ENCODE assay signal across 15 mouse cellular contexts in the genomic region with DNA sequence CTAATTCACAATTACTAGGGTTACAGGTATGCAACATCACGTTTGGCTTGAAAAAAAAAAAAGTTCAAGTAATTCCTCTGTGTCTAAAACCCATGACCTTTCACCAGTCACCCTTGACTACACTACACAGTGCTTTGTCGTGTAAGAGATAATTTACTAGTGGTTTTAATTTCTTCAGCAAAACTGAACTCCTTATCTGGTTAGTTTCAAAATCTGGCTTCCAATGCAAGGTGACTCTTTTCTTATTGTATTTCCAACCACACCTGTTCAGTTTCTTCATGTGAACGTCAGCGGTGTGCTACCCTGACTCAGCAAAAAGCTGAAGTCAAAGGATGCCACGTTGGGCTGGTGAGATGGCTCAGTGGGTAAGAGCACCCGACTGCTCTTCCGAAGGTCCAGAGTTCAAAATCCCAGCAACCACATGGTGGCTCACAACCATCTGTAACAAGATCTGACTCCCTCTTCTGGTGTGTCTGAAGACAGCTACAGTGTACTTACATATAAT. TPM values are rescaled to one million over a fixed set of nuclear protein-coding genes. Genes with fewer than 3 reads are reported as not detected.
A peak's percentile ranks its signal among the peaks of the same experiment; 100 is the strongest.
DNase-seq lines count a peak whose midpoint lies in the region; ATAC-seq and TF ChIP-seq lines count a peak whose summit lies in the region.
"Not testable (repeated sequence)": the region's sequence is repeated elsewhere in the genome, so short reads cannot be mapped to it uniquely, and the experiment has no call there.
"Had no signal": no experiment of that assay in that cellular context is flagged by ENCODE, and none has a peak within 500 bp of the region (broad histone marks: within the 10 kb centered on the region; RNA-seq: fewer than 3 reads in every experiment).

No protein-coding gene starts in this region.

- 79% methylated on average over 7 of the region's 7 CpGs for WGBS in heart, embryonic 12.5 days
- 27% methylated on average over 7 of the region's 7 CpGs for WGBS in kidney, adult 2 months
- 45% methylated on average over 7 of the region's 7 CpGs for WGBS in kidney, postnatal 0 days

- not testable (repeated sequence) for H3K9me3 ChIP-seq in CH12.LX (replicated peaks; ENCODE audit: low read length); ES-E14 (ENCODE audit: control insufficient read depth, insufficient read depth, low read depth, low read length); heart, embryonic 12.5 days (replicated peaks); kidney, postnatal 0 days (replicated peaks; ENCODE audit: low read length)

- not testable (repeated sequence) for TF ChIP-seq POLR2A in CH12.LX (IDR thresholded peaks at IDR 0.05; ENCODE audit: low read depth, low read length); kidney, adult 2 months (IDR thresholded peaks at IDR 0.05; ENCODE audit: low read depth, low read length)

- not testable (repeated sequence) for ATAC-seq in heart, embryonic 12.5 days (ENCODE audit: insufficient number of reproducible peaks, low FRiP score)
- 0 out of 2 replicates have a peak, but pooled peaks have one; percentile 23 for ATAC-seq in kidney, postnatal 0 days (replicated peaks; ENCODE audit: low FRiP score, low read depth)

- not testable (repeated sequence) for TF ChIP-seq EP300 in CH12.LX (IDR thresholded peaks at IDR 0.05; ENCODE audit: low read length)

- dilution Hi-C loops in CH12.LX (cut with MboI; ENCODE audit: extremely low pct_ligation_motif_present, extremely low pct_unique_long_range_greater_than_20kb, low sequenced_read_pairs), result not testable (repeated sequence)

- not testable (repeated sequence) for H3K9ac ChIP-seq in CH12.LX (ENCODE audit: insufficient read depth, low read depth); ES-E14 (ENCODE audit: insufficient read depth, low read depth, low read length, poor library complexity, severe bottlenecking); kidney, postnatal 0 days (ENCODE audit: low read depth, low read length)
- H3K9ac ChIP-seq in heart, embryonic 12.5 days, result peak overlapping the region; percentile 17; the same call in 1 of the 2 replicates

- H3K36me3 ChIP-seq in CH12.LX (replicated peaks in 1 of 2; ENCODE audit: control insufficient read depth in 1 of 2, insufficient read depth in 1 of 2, low read length in 1 of 2) (peaks cover 27 to 38% of the 10 kb centered on the region in 2 experiments), ES-E14 (ENCODE audit: control insufficient read depth, insufficient read depth, low read length, poor library complexity, severe bottlenecking) (peaks cover 26% of the 10 kb centered on the region)
- peaks cover 32% of the 10 kb centered on the region for H3K36me3 ChIP-seq in heart, embryonic 12.5 days
- not testable (repeated sequence) for H3K36me3 ChIP-seq in kidney, adult 2 months (ENCODE audit: control insufficient read depth, insufficient read depth, low read length)
- peaks cover 10% of the 10 kb centered on the region; the same call in 1 of the 2 replicates for H3K36me3 ChIP-seq in kidney, postnatal 0 days (ENCODE audit: insufficient read depth, low read length)

- peaks cover 0 to 19% of the 10 kb centered on the region in 2 experiments; a peak in 1 of 4 replicates for H3K4me1 ChIP-seq in CH12.LX (ENCODE audit: control insufficient read depth in 1 of 2, insufficient read depth in 2 of 2)
- not testable (repeated sequence) for H3K4me1 ChIP-seq in ES-E14 (ENCODE audit: control insufficient read depth in 2 of 2, insufficient read depth in 2 of 2, low read length in 2 of 2, poor library complexity in 1 of 2); kidney, postnatal 0 days (replicated peaks; ENCODE audit: insufficient read depth, low read length)
- peaks cover 20% of the 10 kb centered on the region for H3K4me1 ChIP-seq in heart, embryonic 12.5 days (replicated peaks)
- H3K4me1 ChIP-seq in kidney, adult 2 months (ENCODE audit: control insufficient read depth, insufficient read depth, low read length), result peaks cover 23% of the 10 kb centered on the region

- not testable (repeated sequence) for TF ChIP-seq RAD21 in CH12.LX (IDR thresholded peaks at IDR 0.05; ENCODE audit: low read depth, low read length)

- H3K27me3 ChIP-seq in CH12.LX (replicated peaks); heart, embryonic 12.5 days (replicated peaks); kidney, adult 2 months (replicated peaks; ENCODE audit: control insufficient read depth, insufficient read depth, low read length); kidney, postnatal 0 days (ENCODE audit: insufficient read depth, low read length): not testable (repeated sequence)

- TF ChIP-seq CTCF in CH12.LX (conservative IDR thresholded peaks at IDR 0.05 in 1 of 2, IDR thresholded peaks at IDR 0.05 in 1 of 2; ENCODE audit: low read depth in 2 of 2, low read length in 2 of 2); kidney, adult 2 months (conservative IDR thresholded peaks at IDR 0.05; ENCODE audit: insufficient read depth, insufficient read length, low read depth, low read length); kidney, postnatal 0 days (IDR thresholded peaks at IDR 0.05; ENCODE audit: low read depth): not testable (repeated sequence)

- not testable (repeated sequence) for H3K27ac ChIP-seq in CH12.LX (ENCODE audit: insufficient read depth, low read depth); ES-E14 (ENCODE audit: insufficient read depth, low read depth, low read length, poor library complexity, severe bottlenecking); heart, embryonic 12.5 days (ENCODE audit: poor library complexity, severe bottlenecking); kidney, postnatal 0 days
- peak overlapping the region; percentile 48; the same call in 1 of the 2 replicates for H3K27ac ChIP-seq in kidney, adult 2 months (ENCODE audit: insufficient read depth, low read depth, low read length)

- H3K4me3 ChIP-seq in CH12.LX (replicated peaks in 1 of 3; ENCODE audit: low read depth in 2 of 3, low read length in 2 of 3, poor library complexity in 1 of 3); ES-E14 (ENCODE audit: insufficient read depth in 1 of 2, low read depth in 1 of 2, low read length in 2 of 2, poor library complexity in 1 of 2, severe bottlenecking in 1 of 2); heart, embryonic 12.5 days; kidney, adult 2 months (ENCODE audit: insufficient read depth, low read depth, low read length); kidney, postnatal 0 days (replicated peaks; ENCODE audit: low read depth, low read length): not testable (repeated sequence)

- not testable (repeated sequence) for H3K4me2 ChIP-seq in CH12.LX (ENCODE audit: insufficient read depth, low read depth, poor library complexity, severe bottlenecking); heart, embryonic 12.5 days; kidney, postnatal 0 days (ENCODE audit: low read length)

- in situ Hi-C loops in CH12.LX (cut with MboI; ENCODE audit: low pct_ligation_motif_present, low pct_unique_long_range_greater_than_20kb, low sequenced_read_pairs); ES-E14 (cut with MboI; ENCODE audit: low sequenced_read_pairs in 2 of 2, unreplicated experiment in 2 of 2): not testable (repeated sequence)

- H3K79me2 ChIP-seq in CH12.LX (replicated peaks; ENCODE audit: control insufficient read depth, extremely low read depth, insufficient read depth, poor library complexity, severe bottlenecking), result peaks cover 36% of the 10 kb centered on the region

- not testable (repeated sequence) for DNase-seq in CH12.LX (ENCODE audit: extremely low read depth); ES-E14 (ENCODE audit: low read depth, low spot score); kidney, postnatal 0 days (ENCODE audit: low spot score)
- peak; percentile 30 for DNase-seq in R1 (ENCODE audit: low read depth, low spot score)
- peak; percentile 56 for DNase-seq in kidney, adult 2 months
- DNase-seq in yolk sac, embryonic 10.5 days (ENCODE audit: low spot score), result peak; percentile 11

RNA-seq across cellular contexts. Expression of gene Coq9, which starts 4.2 kb away (rescaled TPM):
- total RNA-seq in CH12.LX (2012; rRNA removed) (68.5 and 82.2 TPM in 2 replicates), CH12.LX (2014; rRNA removed) (44.2 and 48.5 TPM in 2 replicates), ES-E14 (2012; rRNA removed) (42.9 and 47.1 TPM in 2 replicates)
- polyA plus RNA-seq in CH12.LX (2012; ENCODE audit: insufficient read length, low read depth), result 68.8 and 97.0 TPM in 2 replicates
- polyA plus RNA-seq in heart, embryonic 12.5 days (2016; fragmentation: Nextera tagmentation; extraction: Ambion mirVana), result 118 and 121 TPM in 2 replicates
- polyA plus RNA-seq in kidney, adult 2 months (2012; rRNA removed), result 378 and 521 TPM in 2 replicates
- polyA plus RNA-seq in kidney, postnatal 0 days (2015; fragmentation: Nextera tagmentation; extraction: Ambion mirVana), result 101 and 108 TPM in 2 replicates

RNA-seq across cellular contexts. Expression of gene Ciapin1, which starts 4.2 kb away (rescaled TPM):
- 83.1 and 99.8 TPM in 2 replicates for total RNA-seq in CH12.LX (2012; rRNA removed)
- total RNA-seq in CH12.LX (2014; rRNA removed), result 89.4 and 97.1 TPM in 2 replicates
- 139 and 189 TPM in 2 replicates for polyA plus RNA-seq in CH12.LX (2012; ENCODE audit: insufficient read length, low read depth)
- total RNA-seq in ES-E14 (2012; rRNA removed), result 98.5 and 134 TPM in 2 replicates
- polyA plus RNA-seq in heart, embryonic 12.5 days (2016; fragmentation: Nextera tagmentation; extraction: Ambion mirVana), result 102 and 109 TPM in 2 replicates
- polyA plus RNA-seq in kidney, adult 2 months (2012; rRNA removed), result 55.8 and 71.2 TPM in 2 replicates
- 112 and 129 TPM in 2 replicates for polyA plus RNA-seq in kidney, postnatal 0 days (2015; fragmentation: Nextera tagmentation; extraction: Ambion mirVana)

RNA-seq across cellular contexts. Expression of gene Polr2c, which starts 23.3 kb away (rescaled TPM):
- total RNA-seq in CH12.LX (2012; rRNA removed) (93.2 and 102 TPM in 2 replicates), CH12.LX (2014; rRNA removed) (120 and 130 TPM in 2 replicates), ES-E14 (2012; rRNA removed) (88.7 and 119 TPM in 2 replicates)
- 134 and 141 TPM in 2 replicates for polyA plus RNA-seq in CH12.LX (2012; ENCODE audit: insufficient read length, low read depth)
- polyA plus RNA-seq in heart, embryonic 12.5 days (2016; fragmentation: Nextera tagmentation; extraction: Ambion mirVana), result 122 and 126 TPM in 2 replicates
- 107 and 112 TPM in 2 replicates for polyA plus RNA-seq in kidney, adult 2 months (2012; rRNA removed)
- 129 and 132 TPM in 2 replicates for polyA plus RNA-seq in kidney, postnatal 0 days (2015; fragmentation: Nextera tagmentation; extraction: Ambion mirVana)

RNA-seq across cellular contexts. Expression of gene Ccl17, which starts 23.7 kb away (rescaled TPM):
- total RNA-seq in CH12.LX (2012; rRNA removed), result 2.1 and 2.2 TPM in 2 replicates
- 2.5 and 2.6 TPM in 2 replicates for total RNA-seq in CH12.LX (2014; rRNA removed)
- 1.3 and 2.5 TPM in 2 replicates for polyA plus RNA-seq in CH12.LX (2012; ENCODE audit: insufficient read length, low read depth)
- 1.3 and 5.1 TPM in 2 replicates for total RNA-seq in ES-E14 (2012; rRNA removed)
- polyA plus RNA-seq in heart, embryonic 12.5 days (2016; fragmentation: Nextera tagmentation; extraction: Ambion mirVana), result 0.75 TPM in 1 of 2 replicates, not detected in the other
- 0.64 and 1.0 TPM in 2 replicates for polyA plus RNA-seq in kidney, adult 2 months (2012; rRNA removed)
- polyA plus RNA-seq in kidney, postnatal 0 days (2015; fragmentation: Nextera tagmentation; extraction: Ambion mirVana), result 0.69 and 1.2 TPM in 2 replicates
- total RNA-seq: forebrain, postnatal 0 days had no signal
- polyA plus RNA-seq: adrenal gland, adult 2 months; brain, embryonic 14.5 days; CD4-positive, CD25-positive, alpha-beta regulatory T cell, adult 4 months; embryonic facial prominence, embryonic 10.5 days; embryonic facial prominence, embryonic 12.5 days; forebrain, embryonic 11.5 days; forebrain, embryonic 13.5 days had no signal

RNA-seq across cellular contexts. Expression of gene Dok4, which starts 42.2 kb away (rescaled TPM):
- total RNA-seq in CH12.LX (2012; rRNA removed), result 1.8 and 2.3 TPM in 2 replicates
- total RNA-seq in CH12.LX (2014; rRNA removed), result 1.6 and 2.3 TPM in 2 replicates
- polyA plus RNA-seq in CH12.LX (2012; ENCODE audit: insufficient read length, low read depth), result 1.7 and 1.9 TPM in 2 replicates
- total RNA-seq in ES-E14 (2012; rRNA removed), result 4.3 and 4.9 TPM in 2 replicates
- 53.3 and 54.2 TPM in 2 replicates for polyA plus RNA-seq in heart, embryonic 12.5 days (2016; fragmentation: Nextera tagmentation; extraction: Ambion mirVana)
- 20.2 and 21.7 TPM in 2 replicates for polyA plus RNA-seq in kidney, adult 2 months (2012; rRNA removed)
- 25.2 TPM in 2 replicates for polyA plus RNA-seq in kidney, postnatal 0 days (2015; fragmentation: Nextera tagmentation; extraction: Ambion mirVana)
